ENCODE assay signal across 22 mouse cellular contexts in the genomic region with DNA sequence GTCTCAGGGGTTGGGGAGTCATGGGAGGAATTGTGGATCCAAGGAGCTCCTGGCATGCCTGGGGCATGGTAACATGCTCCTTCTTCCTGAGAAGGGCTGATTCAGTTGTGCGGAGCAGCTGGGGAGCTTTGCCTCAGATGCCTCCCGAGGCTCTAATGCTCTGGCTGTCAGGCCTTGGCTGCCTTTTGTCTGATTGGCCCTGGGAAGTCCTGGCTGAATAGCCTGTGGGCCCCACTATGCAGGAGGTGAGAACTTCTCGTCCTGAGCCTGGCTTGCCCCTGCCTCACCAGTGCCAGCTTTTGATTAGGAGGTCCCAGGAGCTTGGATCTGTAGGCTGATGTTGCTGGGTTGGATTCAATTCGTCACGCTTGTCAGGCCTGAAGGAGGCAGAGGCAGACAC.
A peak's percentile ranks its signal among the peaks of the same experiment; 100 is the strongest.
DNase-seq lines count a peak whose midpoint lies in the region; ATAC-seq and TF ChIP-seq lines count a peak whose summit lies in the region.
"Had no signal": no experiment of that assay in that cellular context is flagged by ENCODE, and none has a peak within 500 bp of the region (broad histone marks: within the 10 kb centered on the region; RNA-seq: fewer than 3 reads in every experiment).

No protein-coding gene starts in this region.

- no peak overlapping the region for H3K4me3 ChIP-seq in heart, embryonic 12.5 days
- H3K4me3 ChIP-seq in heart, postnatal 0 days (ENCODE audit: low read depth, low read length): no peak overlapping the region
- H3K4me3 ChIP-seq: forebrain, embryonic 12.5 days; heart, embryonic 13.5 days; hindbrain, embryonic 12.5 days; kidney, embryonic 15.5 days; limb, embryonic 13.5 days; liver, embryonic 12.5 days had no signal

- no peak overlapping the region for H3K9ac ChIP-seq in heart, embryonic 12.5 days
- H3K9ac ChIP-seq in heart, postnatal 0 days (replicated peaks; ENCODE audit: low read depth, low read length): no peak overlapping the region
- H3K9ac ChIP-seq: forebrain, embryonic 12.5 days; heart, embryonic 13.5 days; hindbrain, embryonic 12.5 days; kidney, embryonic 15.5 days; limb, embryonic 13.5 days; liver, embryonic 12.5 days had no signal

- H3K27me3 ChIP-seq in heart, embryonic 12.5 days (replicated peaks): no peaks in the 10 kb centered on the region
- no peaks in the 10 kb centered on the region for H3K27me3 ChIP-seq in heart, postnatal 0 days (ENCODE audit: control insufficient read depth, insufficient read depth, low read length)
- H3K27me3 ChIP-seq: forebrain, embryonic 12.5 days; heart, embryonic 13.5 days; hindbrain, embryonic 12.5 days; kidney, embryonic 15.5 days; limb, embryonic 13.5 days; liver, embryonic 12.5 days had no signal

- H3K9me3 ChIP-seq in heart, embryonic 12.5 days (replicated peaks): no peaks in the 10 kb centered on the region
- H3K9me3 ChIP-seq in heart, postnatal 0 days (replicated peaks; ENCODE audit: control insufficient read depth, low read length): no peaks in the 10 kb centered on the region
- H3K9me3 ChIP-seq: forebrain, embryonic 12.5 days; heart, embryonic 13.5 days; hindbrain, embryonic 12.5 days; kidney, embryonic 15.5 days; limb, embryonic 13.5 days; liver, embryonic 12.5 days had no signal

- DNase-seq in heart, adult 11 months: peak; percentile 99
- DNase-seq in heart, adult 8-10 months (ENCODE audit: low spot score): peak; percentile 81
- DNase-seq in heart, postnatal 0 days (ENCODE audit: low spot score): no peak
- peak; percentile 27 for DNase-seq in skeletal muscle tissue, adult 2 months (ENCODE audit: low read depth, low spot score)
- DNase-seq in retina, postnatal 1 day: no peak
- DNase-seq in c-Kit-positive CD71-positive TER-119-positive erythroid progenitor cells, embryonic 14.5 days (ENCODE audit: low spot score): no peak
- DNase-seq: adrenal gland, postnatal 14 days; cerebellum, adult 8-10 months; kidney, postnatal 36 days; layer of hippocampus, adult 9-11 months; lung, adult 2 months; lung, postnatal 14 days; thymus, postnatal 14 days had no signal

- peaks cover 6% of the 10 kb centered on the region for H3K4me1 ChIP-seq in heart, embryonic 12.5 days (replicated peaks)
- H3K4me1 ChIP-seq in heart, postnatal 0 days (ENCODE audit: control insufficient read depth, insufficient read depth): peaks cover 7% of the 10 kb centered on the region
- H3K4me1 ChIP-seq: forebrain, embryonic 12.5 days; hindbrain, embryonic 12.5 days; kidney, embryonic 15.5 days; liver, embryonic 12.5 days had no signal

- ATAC-seq in heart, embryonic 12.5 days (ENCODE audit: insufficient number of reproducible peaks, low FRiP score): no peak
- ATAC-seq in heart, postnatal 0 days (ENCODE audit: insufficient read depth, low read depth): peak; percentile 27; the same call in 1 of the 2 replicates
- ATAC-seq: intestine, postnatal 0 days; liver, embryonic 12.5 days had no signal

- no peaks in the 10 kb centered on the region for H3K36me3 ChIP-seq in heart, embryonic 12.5 days
- no peaks in the 10 kb centered on the region for H3K36me3 ChIP-seq in heart, postnatal 0 days (replicated peaks; ENCODE audit: control insufficient read depth, insufficient read depth, low read length)
- H3K36me3 ChIP-seq: forebrain, embryonic 12.5 days; heart, embryonic 13.5 days; hindbrain, embryonic 12.5 days; kidney, embryonic 15.5 days; limb, embryonic 13.5 days; liver, embryonic 12.5 days had no signal

- WGBS in heart, embryonic 12.5 days: 36% methylated on average over 5 of the region's 5 CpGs
- 30% methylated on average over 5 of the region's 5 CpGs for WGBS in heart, postnatal 0 days

- H3K4me2 ChIP-seq in heart, embryonic 12.5 days: no peak overlapping the region
- H3K4me2 ChIP-seq in heart, postnatal 0 days (ENCODE audit: low read depth, low read length): no peak overlapping the region
- H3K4me2 ChIP-seq: forebrain, embryonic 12.5 days; heart, embryonic 13.5 days; hindbrain, embryonic 12.5 days; kidney, embryonic 15.5 days; limb, embryonic 13.5 days; liver, embryonic 12.5 days; midbrain, embryonic 11.5 days had no signal

- TF ChIP-seq EP300 in heart, postnatal 0 days (IDR thresholded peaks at IDR 0.05; ENCODE audit: low read depth): no peak

- H3K27ac ChIP-seq in heart, embryonic 12.5 days (ENCODE audit: poor library complexity, severe bottlenecking): no peak overlapping the region
- no peak overlapping the region for H3K27ac ChIP-seq in heart, postnatal 0 days (ENCODE audit: low read depth)
- H3K27ac ChIP-seq: forebrain, embryonic 12.5 days; heart, embryonic 13.5 days; hindbrain, embryonic 12.5 days; kidney, embryonic 15.5 days; limb, embryonic 13.5 days; liver, embryonic 12.5 days had no signal

- no peak for TF ChIP-seq CTCF in heart, postnatal 0 days (IDR thresholded peaks at IDR 0.05; ENCODE audit: low read depth)

Comparison
In these comparisons a context has a peak if more than half of its experiments do, and no peak if none do; other contexts are left out.
1. DNase-seq: peak in heart, adult 11 months (single experiment), heart, adult 8-10 months (single experiment) and skeletal muscle tissue, adult 2 months (single experiment); none in heart, postnatal 0 days (single experiment), retina, postnatal 1 day (single experiment) and c-Kit-positive CD71-positive TER-119-positive erythroid progenitor cells, embryonic 14.5 days (single experiment).